Mouse (Mus musculus) Patski (cell line): ENCODE results near the gene Tmem205. TPM values are rescaled to one million over a fixed set of nuclear protein-coding genes. Genes with fewer than 3 reads are reported as not detected.

Experiments
- ATAC-seq: fragments of 100-300 bp; one replicate; pipeline ENCODE4 v1.8.0; 2021
- CTCF ChIA-PET: fragments of 350-600 bp; sonication (Branson Sonifier 250); formaldehyde crosslinking; loops from one replicate; lab custom pipeline; 2022; ENCODE audit warnings: inconsistent platforms; lab: Charles Lee
- POLR2A ChIA-PET: fragments of 350-600 bp; sonication (Branson Sonifier 250); formaldehyde crosslinking; loops from one replicate; lab custom pipeline; 2022; ENCODE audit warnings: antibody characterized with exemption, inconsistent platforms; lab: Charles Lee
- DNase-seq: peaks from one replicate; pipeline ENCODE4 v3.0.0-alpha.2; 2011; ENCODE audit warnings: low read depth, low spot score
- H3K27me3 ChIP-seq: fragments of 371-371 bp; one replicate; pipeline ENCODE4 v1.5.1; 2021
- CTCF ChIP-seq: fragments of 100-300 bp; IDR thresholded peaks from one replicate; pipeline ENCODE4 v1.5.1; 2021
- in situ Hi-C: fragments of 300-500 bp; cut with MboI; formaldehyde crosslinking; loops from 3 replicates; pipeline ENCODE4 v1.11.1; 2018; ENCODE audit warnings: low pct_unique_long_range_greater_than_20kb, mixed read lengths
- polyA plus RNA-seq: library from polyadenylated mRNA; unstranded; gene quantifications from one replicate; pipeline ENCODE4 v1.2.3, GENCODE M21; 2021

Tmem205 gene
- polyA plus RNA-seq, 1 experiment from 2014 or later = 54.8 TPM

GRCm38 (mm10) chr9:21959244-21959643 is 31.9 kb upstream of the Tmem205 start:
- ATAC-seq = no peak
- no peak for TF ChIP-seq CTCF
- in situ Hi-C loops = no loop called here
- CTCF ChIA-PET = no interaction called here
- DNase-seq = no peak
- POLR2A ChIA-PET = no interaction called here
- H3K27me3 ChIP-seq = no peaks in the 10 kb centered on the region

DNA sequence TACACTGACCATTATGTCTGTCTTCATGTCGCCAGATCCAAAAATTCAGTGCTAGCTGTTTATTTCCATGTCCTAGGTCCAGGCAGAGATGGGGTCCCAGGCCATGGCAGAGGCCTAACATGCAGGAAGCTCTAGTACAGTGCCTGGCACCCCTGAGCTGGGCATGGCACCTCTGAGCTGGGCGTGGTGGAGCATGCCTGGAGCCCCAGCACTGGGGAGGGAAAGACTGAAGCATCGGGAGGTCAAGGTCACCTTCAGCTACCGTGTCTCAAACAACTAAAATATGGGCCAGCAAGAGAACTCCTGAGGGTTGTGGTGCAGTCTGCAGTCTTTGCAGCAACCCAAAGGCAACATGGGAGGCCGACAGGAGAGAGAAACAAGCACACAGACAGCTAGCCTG is 31.0 kb upstream of the Tmem205 start:
- ChIA-PET POLR2A (interaction anchor here (0.5 kb wide), 1 partner anchor 83 kb away, joined by 3 read pairs; no protein-coding TSS in a partner anchor), CTCF (no interaction called here)
- ATAC-seq (no peak), DNase-seq (no peak)
- no peaks in the 10 kb centered on the region for H3K27me3 ChIP-seq
- in situ Hi-C loops = no loop called here
- TF ChIP-seq CTCF = no peak

- no peak for TF ChIP-seq CTCF
- ATAC-seq = peak; percentile 93
- H3K27me3 ChIP-seq = no peaks in the 10 kb centered on the region
Measured at GRCm38 (mm10) chr9:21955570-21956281, 28.4 kb upstream of the Tmem205 start, which contains the start of gene Swsap1. Gene Swsap1 (plus strand): TSS chr9:21955755.

DNA sequence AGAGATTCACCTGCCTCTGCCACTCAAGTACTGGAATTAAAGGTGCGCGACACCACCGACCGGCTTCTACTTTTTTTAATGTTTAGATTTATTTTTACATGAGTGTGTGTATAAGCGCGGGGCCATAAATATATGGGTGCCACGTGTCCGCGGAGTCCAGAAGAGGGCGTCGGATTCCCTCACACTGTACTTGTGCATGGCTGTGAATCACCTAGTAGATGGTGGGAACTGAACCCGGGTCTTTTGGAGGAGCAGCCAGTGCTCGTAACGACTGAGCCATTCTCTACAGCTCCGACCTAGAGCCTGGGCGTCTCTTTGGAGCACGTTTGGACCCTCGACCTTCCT is 27.8 kb upstream of the Tmem205 start:
- TF ChIP-seq CTCF = no peak
- POLR2A ChIA-PET = no interaction called here
- H3K27me3 ChIP-seq = no peaks in the 10 kb centered on the region
- CTCF ChIA-PET = interaction anchor here (1.0 to 1.4 kb wide), 2 partner anchors 43 to 47 kb away, joined by 3 to 4 read pairs; partner anchors contain the start of gene Ccdc151
- ATAC-seq (peak; percentile 56), DNase-seq (no peak)
- in situ Hi-C loops = no loop called here

More at GRCm38 (mm10) chr9:21955570-21956281, 28.4 kb upstream of the Tmem205 start, which contains the start of gene Swsap1:
- peak; percentile 89 for DNase-seq
- CTCF ChIA-PET = interaction anchor here (1.0 to 1.4 kb wide), 2 partner anchors 42 to 46 kb away, joined by 3 to 4 read pairs; partner anchors contain the start of gene Ccdc151
- in situ Hi-C loops = no loop called here
- POLR2A ChIA-PET = interaction anchor here (1.5 kb wide), 1 partner anchor 30 kb away, joined by 3 read pairs; no protein-coding TSS in a partner anchor

DNA sequence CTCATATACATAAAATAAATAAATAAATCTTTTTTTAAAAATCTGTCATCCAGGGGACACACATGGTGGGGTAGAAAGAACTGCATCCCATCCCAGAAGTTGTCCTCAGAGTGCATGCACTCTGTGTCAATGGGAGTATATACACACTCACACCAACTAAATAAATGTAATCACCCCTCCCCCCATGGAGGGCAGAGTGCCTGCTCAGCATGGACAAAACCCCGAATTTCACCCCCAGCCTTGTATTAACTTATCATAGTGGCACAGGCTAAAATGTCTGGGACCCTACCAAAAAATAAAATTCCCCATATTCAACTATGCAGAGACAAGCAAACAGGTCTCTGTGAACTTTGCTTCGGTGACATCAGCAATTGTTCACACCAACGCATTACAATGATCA is 27.3 kb upstream of the Tmem205 start:
- TF ChIP-seq CTCF = no peak
- no peak for DNase-seq
- H3K27me3 ChIP-seq = no peaks in the 10 kb centered on the region
- in situ Hi-C loops = no loop called here
- no peak for ATAC-seq
- POLR2A ChIA-PET = no interaction called here
- CTCF ChIA-PET = interaction anchor here (1.4 kb wide), 1 partner anchor 44 kb away, joined by 3 read pairs; no protein-coding TSS in a partner anchor

- POLR2A ChIA-PET = no interaction called here
- CTCF ChIA-PET = no interaction called here
- no peaks in the 10 kb centered on the region for H3K27me3 ChIP-seq
- in situ Hi-C loops = no loop called here
- no peak for TF ChIP-seq CTCF
- ATAC-seq (no peak), DNase-seq (no peak)
Measured at GRCm38 (mm10) chr9:21953600-21953999, 26.2 kb upstream of the Tmem205 start.

- ChIA-PET CTCF (no interaction called here), POLR2A (no interaction called here)
- in situ Hi-C loops = no loop called here
- no peak for DNase-seq
- no peaks in the 10 kb centered on the region for H3K27me3 ChIP-seq
- no peak for TF ChIP-seq CTCF
- ATAC-seq = no peak
Measured at GRCm38 (mm10) chr9:21951977-21952376, 24.6 kb upstream of the Tmem205 start.

DNA sequence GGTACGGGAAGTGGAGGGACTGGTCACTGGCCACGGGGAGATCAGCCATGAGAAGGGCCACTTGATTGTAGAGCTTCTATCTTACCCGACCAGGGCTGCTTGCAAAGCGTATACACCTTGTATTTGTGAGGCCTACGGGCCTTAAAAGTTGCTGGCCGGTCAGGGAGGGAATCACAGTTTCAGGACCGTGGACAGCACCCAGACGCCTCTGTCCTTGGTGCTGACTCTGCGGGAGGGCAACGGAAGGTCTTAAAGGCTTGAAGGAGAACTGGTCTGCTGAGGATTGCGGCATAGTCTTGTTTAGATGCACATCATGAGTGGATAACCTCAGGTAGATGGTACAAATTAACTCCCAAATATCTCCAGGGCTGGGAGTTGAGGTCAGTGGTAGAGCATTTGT is 23.0 kb upstream of the Tmem205 start:
- ATAC-seq (no peak), DNase-seq (no peak)
- in situ Hi-C loops = no loop called here
- H3K27me3 ChIP-seq = no peaks in the 10 kb centered on the region
- TF ChIP-seq CTCF = no peak
- ChIA-PET CTCF (no interaction called here), POLR2A (no interaction called here)

- no peaks in the 10 kb centered on the region for H3K27me3 ChIP-seq
Measured at GRCm38 (mm10) chr9:21948790-21949189, 21.4 kb upstream of the Tmem205 start.

GRCm38 (mm10) chr9:21948146-21948545 is 20.8 kb upstream of the Tmem205 start:
- ChIA-PET CTCF (no interaction called here), POLR2A (interaction anchor here (1.1 kb wide), 1 partner anchor 32 kb away, joined by 8 read pairs; no protein-coding TSS in a partner anchor)
- no peaks in the 10 kb centered on the region for H3K27me3 ChIP-seq
- in situ Hi-C loops = no loop called here
- TF ChIP-seq CTCF = no peak
- no peak for ATAC-seq
- DNase-seq = no peak

More at GRCm38 (mm10) chr9:21948790-21949189, 21.4 kb upstream of the Tmem205 start:
- TF ChIP-seq CTCF = no peak
- in situ Hi-C loops = no loop called here
- DNase-seq (no peak), ATAC-seq (no peak)
- ChIA-PET CTCF (no interaction called here), POLR2A (interaction anchor here (0.7 to 1.1 kb wide), 2 partner anchors 33 to 99 kb away, joined by 5 to 8 read pairs; no protein-coding TSS in a partner anchor)

DNA sequence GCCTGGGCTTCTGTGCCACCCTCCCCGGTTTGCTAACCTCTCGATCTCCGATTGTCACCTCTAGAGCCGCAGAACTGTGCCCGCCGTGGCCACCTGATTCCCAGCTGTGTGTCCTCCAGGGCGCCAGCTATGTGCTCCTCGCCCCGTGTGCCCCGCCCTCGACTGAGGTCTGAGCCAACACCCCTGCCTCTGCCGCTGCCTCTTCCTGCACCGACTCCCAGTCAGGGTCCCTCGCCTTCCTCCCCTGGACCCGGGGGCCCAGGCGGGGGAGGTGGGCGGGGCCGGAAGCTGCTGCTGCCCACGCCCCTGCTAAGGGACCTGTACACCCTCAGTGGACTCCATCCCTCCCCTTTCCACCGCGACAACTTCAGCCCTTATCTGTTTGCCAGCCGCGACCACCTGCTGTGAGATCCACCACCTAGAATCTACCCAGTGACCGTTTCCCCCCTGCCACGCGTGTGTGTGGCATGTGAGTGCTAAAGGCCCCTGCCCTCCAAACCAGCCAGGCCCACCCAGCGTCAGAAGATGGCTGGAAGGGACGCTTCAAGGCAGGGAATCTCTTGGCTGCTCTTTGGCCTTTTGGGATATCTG is 20.3 kb upstream of the Tmem205 start:
- ATAC-seq (no peak), DNase-seq (no peak)
- ChIA-PET POLR2A (no interaction called here), CTCF (no interaction called here)
- in situ Hi-C loops = no loop called here
- TF ChIP-seq CTCF = no peak
- no peaks in the 10 kb centered on the region for H3K27me3 ChIP-seq
